Mouse (Mus musculus) spleen, postnatal 36 days (tissue): ENCODE results near the gene Nfix.
"Not testable (repeated sequence)": the region's sequence is repeated elsewhere in the genome, so short reads cannot be mapped to it uniquely, and the experiment has no call there.

Source experiments
- DNase-seq, 2 experiments: peaks; one replicate each; pipeline ENCODE4 v3.0.0; 2022; ENCODE audit warnings: low spot score in 2 of 2, mixed read lengths in 1 of 2

The Nfix gene

DNA sequence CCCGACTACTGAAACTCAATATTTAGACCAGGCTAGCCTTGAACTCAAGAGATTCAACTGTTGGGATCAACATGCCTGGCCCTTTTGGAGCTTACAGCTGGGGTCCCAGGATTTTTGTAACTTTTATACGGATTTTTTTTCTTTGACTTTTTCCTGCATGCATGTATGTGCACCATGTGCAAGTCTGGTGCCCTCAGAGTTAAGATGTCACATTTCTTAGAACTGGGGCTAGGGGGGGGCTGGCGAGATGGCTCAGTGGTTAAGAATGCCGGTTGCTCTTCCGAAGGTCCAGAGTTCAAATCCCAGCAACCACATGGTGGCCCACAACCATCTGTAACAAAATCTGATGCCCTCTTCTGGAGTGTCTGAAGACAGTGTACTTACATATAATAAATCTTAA, 99.6 kb downstream of the Nfix start:
- peak in 1 of 2 experiments; percentile 32 for DNase-seq

DNA sequence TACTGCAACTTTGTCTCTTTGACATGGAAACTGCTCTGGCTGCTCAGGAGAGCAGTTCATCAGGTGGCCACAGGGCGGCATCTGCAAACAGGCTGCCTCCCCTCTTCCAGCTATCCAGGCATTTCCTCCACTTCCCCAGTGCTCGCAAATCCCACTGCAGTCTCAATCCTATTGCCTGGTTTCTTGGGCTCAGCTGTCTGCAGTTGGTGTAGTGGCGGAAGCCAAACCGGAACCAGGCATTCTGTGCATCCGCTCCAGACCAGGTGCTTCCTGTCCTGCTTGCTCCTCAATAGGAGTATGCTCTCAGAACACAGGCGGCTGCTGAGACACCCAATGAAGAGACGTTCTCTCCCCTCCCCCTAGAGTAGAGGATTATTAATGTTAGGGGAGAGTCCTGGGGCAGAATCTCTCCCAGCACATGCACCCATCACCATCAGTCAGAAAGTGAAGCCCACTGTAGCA, 100.3 kb downstream of the Nfix start:
- peak; percentile 74 to 81 for DNase-seq

DNA sequence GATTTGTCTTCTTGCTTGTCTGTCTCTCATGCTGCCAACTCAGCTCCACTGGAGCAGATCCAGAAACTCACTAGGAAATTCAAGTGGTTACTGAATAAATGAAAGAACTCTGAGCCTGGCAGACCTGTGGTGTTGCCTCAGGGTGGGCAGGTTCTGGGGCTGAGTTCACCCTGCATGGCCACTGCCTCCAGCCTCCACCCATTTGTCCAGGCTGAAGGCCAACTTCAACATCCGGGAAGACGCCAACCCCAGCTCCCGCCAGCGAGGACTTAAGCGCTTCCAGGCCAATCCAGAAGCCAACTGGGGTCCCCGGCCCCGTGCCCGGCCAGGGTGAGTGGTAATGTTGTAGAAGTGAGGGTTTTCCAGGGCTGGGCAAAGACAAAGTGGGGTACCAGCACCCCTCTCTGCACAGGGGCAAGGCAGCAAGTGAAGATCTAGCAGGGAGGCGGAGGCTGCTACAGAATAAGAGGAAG, 101.2 kb downstream of the Nfix start:
- peak; percentile 12 to 34 for DNase-seq

DNA sequence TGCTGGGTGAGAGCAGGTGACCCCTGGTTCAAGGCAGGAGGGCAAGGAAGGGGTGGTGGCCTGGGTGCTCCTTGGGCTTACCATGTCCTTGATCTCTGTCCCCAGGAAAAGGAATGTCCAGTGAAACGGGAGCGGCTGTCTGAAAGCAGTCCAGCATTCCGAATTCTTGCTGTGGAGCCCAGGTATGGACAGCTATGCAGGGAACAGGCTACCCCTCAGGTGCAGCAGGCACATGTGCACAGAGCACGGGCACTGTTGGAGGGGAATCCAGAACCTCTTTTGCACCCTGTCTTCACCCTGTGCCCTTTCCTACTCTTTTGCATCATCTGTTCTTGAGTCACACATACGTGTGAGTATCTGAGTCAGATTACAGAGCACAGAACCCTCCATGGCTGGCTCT, 101.9 kb downstream of the Nfix start:
- DNase-seq = no peak

DNA sequence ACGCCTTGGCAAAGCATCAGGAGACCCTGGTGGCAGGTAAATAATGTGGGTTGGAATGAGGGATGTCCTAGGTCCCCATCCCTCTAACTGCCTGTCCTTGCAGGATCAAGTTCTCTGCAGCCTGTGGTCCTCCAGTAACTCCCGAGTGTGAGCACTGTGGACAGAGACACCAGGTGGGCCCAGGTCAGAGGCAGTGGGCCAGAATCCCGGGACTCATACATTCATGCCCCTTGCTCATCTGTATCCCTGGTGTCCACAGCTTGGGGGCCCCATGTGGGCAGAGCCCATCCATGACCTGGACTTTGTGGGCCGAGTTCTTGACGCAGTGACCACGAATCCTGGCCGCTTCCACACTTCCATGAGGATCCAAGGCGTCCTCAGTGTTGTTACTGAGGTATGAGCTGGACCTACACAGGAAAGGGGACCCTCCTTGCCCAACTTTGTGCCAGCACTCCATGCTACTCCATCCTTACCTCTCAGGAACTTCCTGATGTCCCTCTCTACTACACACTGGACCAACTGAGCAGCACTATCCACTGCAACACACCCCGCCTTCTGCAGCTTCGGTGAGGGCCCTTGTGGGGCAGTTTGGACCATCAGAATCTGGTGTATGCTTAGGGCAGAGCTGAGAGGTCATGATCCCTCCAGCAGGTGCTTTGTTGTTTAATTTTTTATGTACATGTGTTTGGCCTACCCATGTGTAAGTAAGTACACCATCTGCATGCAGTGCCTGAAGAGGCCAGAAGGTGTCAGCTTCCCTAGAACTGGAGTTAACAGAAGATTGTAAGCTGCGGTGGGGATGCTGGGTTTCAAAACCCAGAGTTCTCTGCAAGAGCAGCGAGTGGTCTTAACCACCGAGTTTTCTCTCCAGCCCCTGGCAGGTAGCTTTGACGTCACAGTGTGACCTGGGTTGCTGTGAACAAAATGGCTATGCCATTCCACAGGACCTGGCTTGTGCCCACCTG, 102.7 kb downstream of the Nfix start:
- DNase-seq = peak; percentile 53 to 66

DNA sequence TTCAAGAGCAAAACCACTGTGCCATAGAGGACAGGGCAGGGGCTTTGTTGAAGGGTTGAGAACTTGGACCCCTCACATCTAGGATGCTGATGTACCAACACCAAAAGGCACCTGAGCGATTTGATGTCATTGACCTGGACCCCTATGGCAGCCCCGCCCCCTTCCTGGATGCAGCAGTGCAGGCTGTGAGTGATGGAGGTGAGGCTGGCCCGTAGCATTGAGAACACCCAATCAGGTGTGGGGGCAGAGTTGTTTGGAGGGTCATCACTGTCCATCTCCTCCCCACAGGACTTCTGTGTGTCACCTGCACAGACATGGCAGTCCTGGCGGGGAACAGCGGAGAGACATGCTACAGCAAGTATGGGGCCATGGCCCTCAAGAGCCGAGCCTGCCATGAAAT, 105.0 kb downstream of the Nfix start:
- no peak for DNase-seq

DNA sequence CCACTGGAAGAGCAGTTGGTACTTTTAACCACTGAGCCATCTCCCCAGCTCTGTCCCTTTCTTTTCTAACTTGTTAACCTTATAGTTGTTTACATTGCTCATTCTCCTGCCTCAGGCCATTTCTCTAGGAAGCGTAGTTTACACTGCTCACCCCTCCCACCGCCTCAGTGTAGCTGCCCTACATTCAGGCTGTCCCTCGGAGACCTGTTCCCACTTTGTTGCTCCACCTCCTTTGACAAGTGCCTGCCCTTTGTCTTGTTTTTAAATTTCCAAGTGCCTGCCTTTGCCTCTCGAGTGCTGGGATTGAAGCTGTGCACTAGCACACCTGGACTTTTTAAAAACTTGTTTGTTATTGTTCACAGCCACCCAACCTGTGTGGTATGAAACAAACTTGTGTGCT, 106.8 kb downstream of the Nfix start:
- no peak for DNase-seq

DNA sequence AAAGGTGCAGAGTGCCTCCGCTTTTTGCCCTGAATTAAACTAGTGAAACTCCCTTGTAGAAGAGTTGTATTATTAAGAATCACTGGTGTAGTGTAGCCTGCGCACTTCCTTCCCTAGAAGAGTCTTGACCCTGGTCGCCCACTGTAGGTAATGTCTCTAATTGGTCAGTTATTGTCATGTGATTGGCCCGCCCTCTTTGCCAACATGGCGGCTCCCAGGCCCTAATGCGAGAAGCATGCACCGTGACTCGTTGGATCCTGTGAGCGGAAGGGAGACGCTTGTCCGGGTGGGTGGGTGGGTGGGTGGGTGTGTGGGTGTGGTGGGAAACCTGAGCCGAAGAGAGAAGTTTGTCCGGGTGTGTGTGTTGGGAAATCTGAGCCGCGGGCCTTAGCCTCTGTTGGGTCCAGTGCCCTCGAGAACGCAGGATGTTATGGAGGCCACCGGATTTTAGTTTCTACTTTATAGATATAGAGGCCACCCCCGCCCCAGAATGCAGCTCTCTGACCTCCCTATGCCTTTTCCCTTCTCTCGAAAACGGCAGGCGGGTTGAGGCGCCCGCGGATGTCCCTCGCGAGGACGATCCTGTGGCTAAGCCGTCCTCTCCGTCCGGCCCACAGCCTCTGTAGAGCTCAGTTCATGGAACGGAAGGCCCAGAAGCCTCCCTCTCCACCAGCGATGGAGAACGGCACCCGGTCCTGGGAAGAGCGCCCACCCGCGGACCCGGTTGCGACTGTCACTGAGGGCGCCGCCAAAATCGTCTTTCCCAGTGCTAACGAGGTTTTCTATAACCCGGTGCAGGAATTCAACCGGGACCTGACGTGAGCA, 110.8 kb downstream of the Nfix start:
- peak; percentile 89 to 92 for DNase-seq

DNA sequence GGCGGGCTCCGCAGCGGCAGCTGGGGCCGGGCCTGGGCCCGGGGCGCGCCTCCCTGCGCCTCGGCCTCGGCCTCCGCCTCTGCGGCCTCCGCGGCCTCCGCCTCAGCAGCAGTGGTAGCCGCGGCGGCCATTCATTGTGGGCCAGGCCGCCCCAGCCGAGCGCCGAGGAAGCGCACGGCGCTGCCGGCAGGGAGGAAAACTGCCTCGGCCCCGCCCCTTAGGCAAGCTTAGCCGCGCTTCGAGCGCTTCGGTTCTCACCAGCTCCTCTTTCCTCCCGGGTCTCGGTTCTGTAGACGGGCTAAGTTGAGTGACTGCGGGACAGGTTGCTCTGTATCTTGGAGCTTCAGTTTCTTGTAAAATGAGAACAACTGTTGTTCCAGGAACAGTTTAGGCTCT, 112.4 kb downstream of the Nfix start, which contains the start of gene Nacc1:
Gene Nacc1, minus strand, starts transcription at position 158 of the 396 bp plus-strand sequence.
- DNase-seq = peak; percentile 89 to 90

DNA sequence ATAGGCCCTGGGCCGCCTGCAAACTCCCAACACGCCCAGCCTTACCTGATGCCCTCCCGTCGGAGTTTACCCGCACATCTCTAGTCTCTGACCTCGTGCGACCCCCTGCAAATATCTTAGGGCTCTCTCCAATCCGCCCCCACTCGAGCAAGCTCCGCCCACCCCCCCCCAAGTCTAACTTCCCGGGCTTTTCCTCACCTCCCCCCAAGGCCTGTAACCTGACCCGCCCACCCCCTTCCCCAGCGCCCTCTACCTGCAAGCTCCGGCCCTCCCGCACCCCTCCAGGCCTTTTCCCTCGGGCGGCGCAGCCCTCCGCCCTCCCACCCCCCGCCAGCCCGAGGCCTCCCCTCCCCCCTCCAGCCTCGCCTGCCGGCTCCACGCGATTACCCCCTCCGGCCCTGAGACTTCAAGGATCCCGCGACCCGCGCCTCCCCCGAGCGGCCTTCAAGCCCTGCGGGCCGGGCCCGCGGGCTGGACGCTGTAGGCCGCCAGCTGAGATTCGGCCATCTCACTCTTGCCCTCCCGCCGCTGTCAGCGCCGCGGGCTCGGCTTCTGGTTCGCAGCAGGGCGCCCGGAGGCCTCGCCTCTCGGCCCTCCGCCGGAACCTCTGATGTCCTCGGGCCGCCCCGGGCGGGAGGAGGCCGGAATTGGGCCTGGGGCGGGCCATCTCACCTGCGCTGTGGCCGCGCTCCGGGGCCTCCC, 113.0 kb downstream of the Nfix start:
- peak in 1 of 2 experiments; percentile 25 for DNase-seq

DNA sequence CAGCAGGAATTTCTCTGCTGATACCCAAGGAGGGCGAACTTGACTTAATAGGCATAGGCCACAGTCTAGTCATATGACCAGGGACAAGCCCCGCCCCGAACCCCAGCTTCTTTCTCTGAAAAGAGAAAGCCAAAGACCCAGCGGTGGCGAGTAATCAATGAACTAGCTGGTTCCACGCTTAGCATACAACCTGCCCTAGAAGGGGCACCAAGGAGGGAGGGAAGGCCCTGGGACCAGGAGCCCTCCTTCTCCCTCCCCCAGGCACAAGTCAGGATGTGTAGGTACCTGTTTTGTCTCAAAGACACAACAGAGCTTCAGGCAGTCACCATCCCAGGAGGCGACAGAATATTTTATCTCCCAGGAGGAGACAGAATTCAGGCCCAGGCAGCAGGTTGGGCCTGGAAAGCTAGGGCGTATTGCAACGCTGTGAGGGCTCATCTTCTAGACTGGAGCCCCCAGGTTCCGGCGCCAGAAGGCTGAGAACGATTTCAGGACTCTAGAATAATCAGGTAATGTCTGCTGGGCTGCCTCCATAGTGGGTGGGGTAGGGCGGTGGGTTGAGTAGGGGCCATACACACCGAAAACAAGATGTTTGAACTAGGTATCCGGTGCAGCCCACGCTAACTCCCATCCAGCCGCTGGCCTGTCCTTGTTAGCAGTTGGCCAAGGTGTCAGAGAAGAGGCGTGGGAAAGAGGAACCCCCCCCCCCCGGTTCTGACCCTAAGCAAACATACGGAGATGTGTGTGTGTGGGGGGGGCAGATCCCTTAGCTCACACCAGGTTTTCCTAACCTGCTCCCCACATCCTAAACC, 113.7 kb downstream of the Nfix start, which contains the start of gene Trmt1:
Gene Trmt1, plus strand, starts transcription at position 117 of the 812 bp plus-strand sequence.
- peak; percentile 36 to 63 for DNase-seq

DNA sequence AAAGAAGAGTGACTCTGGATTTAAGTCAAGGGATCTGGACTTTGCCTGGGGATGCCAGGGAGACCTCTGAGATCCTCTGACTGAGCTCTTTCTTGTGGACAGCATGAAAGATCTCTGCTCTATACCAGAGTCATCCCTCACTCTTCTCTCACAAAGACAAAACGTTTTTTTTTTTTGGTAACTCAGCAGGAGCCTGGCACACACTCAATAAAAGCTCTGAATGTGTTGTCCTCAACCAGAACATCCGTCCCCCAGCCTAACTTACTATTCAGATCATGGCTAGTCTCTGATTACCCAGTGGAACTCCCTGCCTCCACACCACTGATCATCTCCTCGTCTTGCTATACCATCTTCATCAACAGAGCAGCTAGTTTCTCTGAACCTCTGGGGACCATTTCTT, 115.6 kb downstream of the Nfix start:
- no peak for DNase-seq

DNA sequence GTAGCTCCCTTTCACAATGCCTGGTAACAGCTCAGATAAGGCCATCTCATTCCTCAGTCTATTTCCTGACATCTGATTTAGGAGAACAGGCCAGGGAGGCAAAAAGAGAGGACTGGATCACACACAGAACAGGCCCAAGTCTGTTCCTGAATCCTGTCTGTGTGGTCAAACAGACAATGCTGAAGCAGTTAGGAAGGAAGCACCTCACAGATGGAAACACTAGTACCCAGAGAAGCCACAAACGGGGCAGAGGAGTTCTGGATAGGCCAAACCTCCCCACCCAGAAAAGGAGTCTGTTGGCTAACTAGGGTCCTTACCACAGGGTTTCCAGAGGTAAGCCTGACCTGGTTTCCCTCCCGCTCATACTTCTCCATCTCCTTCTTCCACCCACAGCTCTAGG, 117.9 kb downstream of the Nfix start:
- DNase-seq = no peak

DNA sequence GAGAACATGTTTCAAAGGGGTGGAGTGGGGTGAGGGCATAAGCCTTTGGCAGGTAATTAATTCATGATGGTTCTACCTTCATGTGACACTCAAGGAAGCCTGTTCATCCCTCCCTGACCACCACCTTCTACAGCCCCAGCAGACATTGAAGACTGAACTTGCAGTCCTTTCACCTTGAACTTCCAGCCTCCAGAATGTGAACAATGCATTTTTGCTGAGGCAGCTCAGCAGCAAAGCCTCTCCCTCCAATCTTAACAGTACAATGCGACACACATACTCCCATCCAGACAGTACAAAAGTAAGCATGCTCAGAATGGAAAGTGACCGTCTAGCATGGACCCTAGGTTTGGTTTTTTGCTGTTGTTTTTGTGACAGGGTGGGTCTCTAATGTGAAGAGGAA, 118.7 kb downstream of the Nfix start:
- no peak for DNase-seq

DNA sequence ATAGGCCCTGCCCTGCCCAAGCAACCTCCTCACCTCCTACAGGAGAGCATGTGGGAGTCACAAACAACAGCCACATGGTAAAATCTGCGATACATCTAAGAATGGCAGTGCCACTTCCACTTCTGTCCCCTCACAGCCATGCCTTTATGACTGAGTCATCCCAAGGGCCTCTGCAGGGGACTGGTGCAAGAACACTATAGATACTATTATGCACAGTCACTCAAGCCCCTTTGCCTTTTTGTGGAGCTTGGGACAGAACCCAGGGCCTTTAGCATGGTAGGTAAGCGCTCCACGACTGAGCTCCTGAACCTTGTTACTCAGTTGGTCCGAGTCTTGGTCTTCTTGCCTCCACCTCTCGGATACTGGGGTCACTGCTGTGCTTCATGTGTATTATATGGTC, 122.8 kb downstream of the Nfix start:
- DNase-seq = no peak

DNA sequence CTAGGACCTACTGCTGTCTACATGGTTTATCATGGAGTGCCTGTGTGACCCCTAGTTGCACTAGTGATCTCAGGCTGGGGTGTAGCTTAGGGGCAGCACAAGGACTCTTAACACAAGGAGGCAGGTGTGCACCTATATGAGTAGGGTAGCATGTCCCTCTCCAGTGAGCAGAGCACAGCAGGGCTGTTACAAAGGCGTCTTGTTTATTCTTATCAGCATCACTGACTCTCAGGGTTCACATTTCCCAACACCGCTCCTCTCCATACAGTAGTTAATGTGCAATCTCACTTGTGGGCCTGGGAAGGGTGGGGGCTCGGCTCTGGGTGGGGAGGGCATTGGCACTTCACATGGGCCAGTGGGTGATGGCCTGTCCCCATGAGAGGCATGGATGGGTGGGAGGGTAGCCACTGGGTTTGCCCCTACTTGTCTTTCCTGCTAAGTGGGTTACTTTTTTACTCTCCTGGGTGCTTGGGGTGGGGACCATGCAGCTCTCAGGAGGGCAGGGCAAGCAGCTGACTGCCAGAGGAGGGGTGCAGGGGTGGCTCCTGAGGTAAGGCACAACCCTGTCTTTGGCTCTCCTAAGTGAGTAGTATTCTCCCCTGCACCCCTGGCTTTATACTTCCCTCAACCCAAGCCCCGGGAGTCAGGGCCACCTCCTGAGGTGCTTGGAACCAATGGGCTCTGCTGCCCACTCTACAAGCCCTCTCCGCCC, 129.7 kb downstream of the Nfix start:
- not testable (repeated sequence) for DNase-seq

DNA sequence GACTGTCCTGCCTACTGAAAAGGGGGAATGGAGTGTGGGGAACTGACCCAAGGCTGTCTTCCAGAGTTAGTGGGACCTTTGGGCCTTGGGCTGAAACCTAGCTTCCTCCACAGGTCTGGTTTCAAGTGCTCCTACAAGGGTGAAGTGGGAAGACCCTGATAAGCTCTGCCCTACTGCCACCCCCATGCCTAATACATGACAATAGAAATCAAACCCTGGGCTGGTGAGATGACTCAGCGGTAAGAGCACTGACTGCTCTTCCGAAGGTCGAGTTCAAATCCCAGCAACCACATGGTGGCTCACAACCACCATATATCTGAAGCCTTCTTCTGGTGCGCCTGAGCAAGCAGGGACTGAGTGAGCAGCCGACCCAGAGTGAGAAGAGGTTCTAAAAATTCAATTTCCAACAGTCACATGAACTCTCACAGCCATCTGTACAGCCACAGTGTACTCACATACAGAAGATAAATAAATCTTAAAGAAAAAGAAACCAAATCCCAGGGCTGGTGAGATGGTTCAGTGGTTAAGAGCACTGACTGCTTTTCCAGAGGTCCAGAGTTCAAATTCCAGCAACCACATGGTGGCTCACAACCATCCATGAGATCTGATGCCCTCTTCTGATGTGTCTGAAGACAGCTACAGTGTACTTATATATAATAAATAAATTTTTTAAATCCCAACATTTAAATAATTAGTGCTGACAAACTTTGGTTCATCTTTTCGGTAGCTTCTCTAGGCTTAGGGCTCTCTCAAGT, 131.2 kb downstream of the Nfix start:
- DNase-seq = no peak

DNA sequence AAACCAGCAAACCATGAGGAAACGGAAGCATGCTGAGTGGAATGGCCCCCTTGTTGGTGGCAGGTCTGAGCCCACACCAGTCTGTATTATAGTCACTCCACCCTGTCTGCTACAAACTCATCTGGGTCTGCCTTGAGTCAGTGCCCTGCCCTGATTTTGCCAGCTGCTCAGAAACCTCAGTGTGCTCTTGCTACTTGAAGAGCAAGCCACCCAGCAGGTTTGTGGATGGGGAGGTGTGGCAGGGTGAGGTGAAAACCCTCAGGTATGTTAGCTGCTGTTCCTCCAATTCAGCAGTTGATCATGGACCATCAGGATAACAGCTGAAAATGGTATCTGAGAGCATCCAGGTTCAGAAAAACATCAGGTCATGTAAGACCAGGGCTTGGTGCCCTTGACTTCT, 132.1 kb downstream of the Nfix start:
- DNase-seq = no peak

DNA sequence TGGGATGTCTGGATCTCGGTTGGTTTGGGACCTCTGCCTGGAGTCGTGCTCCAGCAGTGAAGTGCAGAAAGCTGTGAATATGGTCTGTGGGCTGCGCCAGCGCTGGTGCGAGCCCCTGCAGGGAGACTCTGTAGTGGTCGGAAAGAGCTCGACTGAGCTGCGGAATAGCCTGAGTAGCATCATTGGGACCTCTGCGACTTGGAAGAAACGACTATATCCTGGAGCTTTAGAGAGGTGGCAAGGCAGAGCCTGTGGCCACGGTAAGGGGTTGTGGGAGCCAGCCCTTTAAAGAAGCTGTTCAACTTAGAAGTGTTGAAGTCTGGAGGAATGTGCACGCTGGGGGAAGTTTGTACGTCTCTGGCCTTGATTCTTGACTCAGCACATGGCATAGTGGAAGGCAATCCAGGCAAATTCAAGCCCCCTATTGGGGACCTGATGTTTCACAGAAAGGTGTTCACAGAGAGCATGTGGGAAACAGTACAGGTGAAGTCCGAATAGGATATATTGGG, 134.7 kb downstream of the Nfix start:
- peak in 1 of 2 experiments; percentile 18 for DNase-seq
